Mouse (Mus musculus) hindbrain, postnatal 0 days (tissue): ENCODE results near the gene Id4. TPM values are rescaled to one million over a fixed set of nuclear protein-coding genes. Genes with fewer than 3 reads are reported as not detected.

ENCODE experiments used
- ATAC-seq: fragments of 200-750 bp; cut with Nextera tagmentation; 2 replicates; pipeline ENCODE4 v1.8.0; 2017; ENCODE audit warnings: mild to moderate bottlenecking, moderate TSS enrichment, moderate library complexity
- DNase-seq: peaks from one replicate; pipeline ENCODE4 v3.0.0-alpha.2; 2015; ENCODE audit warnings: low spot score
- H3K27ac ChIP-seq: fragments of 300-500 bp; sonication (generic); 2 replicates; pipeline ENCODE4 v1.5.1; 2014; ENCODE audit warnings: mild to moderate bottlenecking
- H3K27me3 ChIP-seq: fragments of 300-500 bp; sonication (generic); 2 replicates; pipeline ENCODE4 v1.6.1; 2014; ENCODE audit warnings: low read length, mixed read lengths; ENCODE audit not compliant: insufficient read depth
- H3K36me3 ChIP-seq: fragments of 300-500 bp; sonication (generic); 2 replicates; pipeline ENCODE4 v1.6.1; 2014; ENCODE audit warnings: low read length, mixed read lengths; ENCODE audit not compliant: insufficient read depth
- H3K4me1 ChIP-seq: fragments of 300-500 bp; sonication (generic); 2 replicates; pipeline ENCODE4 v1.6.1; 2014; ENCODE audit warnings: antibody characterized with exemption, low read length, mixed read lengths; ENCODE audit not compliant: insufficient read depth
- H3K4me2 ChIP-seq: fragments of 300-500 bp; sonication (generic); 2 replicates; pipeline ENCODE4 v1.6.1; 2014; ENCODE audit warnings: low read depth, mild to moderate bottlenecking, low read length, moderate library complexity, mixed read lengths
- H3K4me3 ChIP-seq: fragments of 300-500 bp; sonication (generic); 2 replicates; pipeline ENCODE4 v1.5.1; 2014; ENCODE audit warnings: low read length
- H3K9ac ChIP-seq: fragments of 300-500 bp; sonication (generic); replicated peaks from 2 replicates; pipeline ENCODE4 v1.6.1; 2014; ENCODE audit warnings: mild to moderate bottlenecking, low read length, moderate library complexity, mixed read lengths
- H3K9me3 ChIP-seq: fragments of 300-500 bp; sonication (generic); 2 replicates; pipeline ENCODE4 v1.6.1; 2016; ENCODE audit warnings: low read length, mixed read lengths
- CTCF ChIP-seq: IDR thresholded peaks from 2 replicates; pipeline ENCODE4 v1.5.1; 2016; ENCODE audit warnings: antibody characterized with exemption, control low read depth, low read depth
- WGBS: fragments of 180-500 bp; shearing (Covaris S2); extraction: QIAGEN DNeasy Blood & Tissue Kit; methylation state at CpG from one replicate; pipeline ENCODE4 v1.1.7; 2014; 5-methylcytosine and 5-hydroxymethylcytosine counted together
- polyA plus RNA-seq: library from polyadenylated mRNA; unstranded; fragments of >200 nt; fragmentation: Nextera tagmentation; extraction: Ambion mirVana; gene quantifications from 2 replicates; pipeline ENCODE4 v1.2.1, GENCODE M21; 2015
- total RNA-seq: library from RNA; depleted of rRNA; stranded (reverse); fragments of >200 nt; gene quantifications from 2 replicates; pipeline ENCODE4 v1.2.3, GENCODE M21; 2014; rRNA removed

The Id4 gene
- total RNA-seq (66.3 and 67.8 TPM in 2 replicates), polyA plus RNA-seq (60.6 and 65.6 TPM in 2 replicates)

- DNase-seq, result peak; percentile 98
- Histone ChIP-seq H3K27me3 (no peaks in the 10 kb centered on the region), H3K4me3 (peak within 1 kb of the TSS; percentile 82), H3K9me3 (no peaks in the 10 kb centered on the region), H3K4me2 (peak within 1 kb of the TSS; percentile 80), H3K9ac (peak within 1 kb of the TSS; percentile 82), H3K27ac (peak within 1 kb of the TSS; percentile 90), H3K36me3 (no peaks in the 10 kb centered on the region), H3K4me1 (no peaks in the 10 kb centered on the region)
- ATAC-seq, result peak; percentile 98
- no peak for TF ChIP-seq CTCF
- WGBS, result under 1% methylated on average over 52 of the region's 52 CpGs
These were observed at the start of gene Id4 for GRCm38 (mm10) chr13:48260690-48261278. Id4 (plus strand) TSS chr13:48261228.

GRCm38 (mm10) chr13:48227136-48227535 lies 33.9 kb upstream of the Id4 start:
- no peaks in the 10 kb centered on the region for H3K36me3 ChIP-seq
- 0 out of 2 replicates have a peak overlapping the region, but pooled peaks have one; percentile 7 for H3K9ac ChIP-seq
- no peaks in the 10 kb centered on the region for H3K27me3 ChIP-seq
- H3K9me3 ChIP-seq, result no peaks in the 10 kb centered on the region
- ATAC-seq, result no peak
- H3K4me2 ChIP-seq, result peak overlapping the region; percentile 54
- H3K4me3 ChIP-seq, result peak overlapping the region; percentile 27
- H3K4me1 ChIP-seq, result peaks cover 6% of the 10 kb centered on the region
- peak; percentile 48 for DNase-seq
- TF ChIP-seq CTCF, result no peak
- H3K27ac ChIP-seq, result peak overlapping the region; percentile 52; the same call in 1 of the 2 replicates
- 14% methylated on average over 8 of the region's 8 CpGs for WGBS

DNA sequence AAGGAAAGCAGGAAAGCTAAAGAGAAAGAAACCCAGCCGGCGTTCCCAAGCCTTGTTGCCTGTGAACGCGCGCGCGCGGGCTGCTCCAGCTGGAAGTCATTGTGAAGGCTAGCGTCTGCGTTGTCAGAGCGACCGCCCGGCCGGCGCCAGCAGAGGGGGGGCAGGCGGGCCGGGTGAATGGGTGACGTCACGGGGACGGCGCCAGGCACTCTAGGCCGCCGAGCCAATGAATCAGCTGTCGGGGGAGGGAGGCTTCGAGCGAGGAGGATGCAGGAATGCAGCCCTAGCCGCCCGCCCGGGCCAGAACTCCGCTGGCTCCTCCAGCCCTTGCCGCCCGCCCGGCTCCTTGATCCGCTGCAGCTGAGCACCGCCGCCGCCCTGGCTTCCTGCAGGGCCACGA lies 33.3 kb upstream of the Id4 start:
- WGBS, result under 1% methylated on average over 38 of the region's 38 CpGs

DNA sequence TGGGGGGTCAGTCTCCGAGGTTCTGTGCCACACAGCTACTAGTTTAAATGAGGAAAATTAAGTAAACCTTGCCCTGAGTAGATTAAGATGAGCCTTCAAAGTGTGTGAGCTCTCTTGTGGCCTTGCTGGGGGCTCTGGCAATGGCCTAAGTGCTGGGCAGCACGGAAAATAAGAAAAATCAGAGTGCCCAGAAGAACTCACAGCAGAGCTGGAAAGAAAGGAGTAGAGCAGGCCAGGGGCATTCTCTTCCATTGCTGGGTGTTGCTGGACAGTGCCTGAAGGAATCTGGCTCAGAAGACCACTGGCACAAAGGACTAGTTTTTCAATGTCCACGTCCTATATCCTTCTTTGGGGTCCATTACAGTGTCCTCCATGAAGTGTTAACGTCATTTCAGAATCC lies 32.9 kb upstream of the Id4 start:
- Histone ChIP-seq H3K9me3 (no peaks in the 10 kb centered on the region), H3K9ac (peak overlapping the region; percentile 59), H3K4me2 (peak overlapping the region; percentile 61), H3K27me3 (no peaks in the 10 kb centered on the region), H3K27ac (peak overlapping the region; percentile 91), H3K36me3 (no peaks in the 10 kb centered on the region), H3K4me1 (peaks cover 6% of the 10 kb centered on the region), H3K4me3 (peak overlapping the region; percentile 38)
- DNase-seq, result no peak
- peak; percentile 71 for ATAC-seq
- 9% methylated on average over 4 of the region's 4 CpGs for WGBS
- TF ChIP-seq CTCF, result no peak

More for the DNA sequence above, 33.3 kb upstream of the Id4 start:
- Histone ChIP-seq H3K4me1 (peaks cover 6% of the 10 kb centered on the region), H3K9me3 (no peaks in the 10 kb centered on the region), H3K27ac (peak overlapping the region; percentile 91), H3K27me3 (no peaks in the 10 kb centered on the region), H3K36me3 (no peaks in the 10 kb centered on the region), H3K4me2 (peak overlapping the region; percentile 61), H3K4me3 (peak overlapping the region; percentile 38), H3K9ac (peak overlapping the region; percentile 59)
- no peak for TF ChIP-seq CTCF
- peak; percentile 98 for ATAC-seq
- peak; percentile 96 for DNase-seq

GRCm38 (mm10) chr13:48230996-48231395 lies 30.0 kb upstream of the Id4 start:
- H3K27ac ChIP-seq, result no peak overlapping the region
- H3K4me2 ChIP-seq, result no peak overlapping the region
- no peaks in the 10 kb centered on the region for H3K9me3 ChIP-seq
- WGBS, result 35% methylated on average over 6 of the region's 6 CpGs
- no peak for TF ChIP-seq CTCF
- no peaks in the 10 kb centered on the region for H3K27me3 ChIP-seq
- DNase-seq (no peak), ATAC-seq (no peak)
- H3K36me3 ChIP-seq, result no peaks in the 10 kb centered on the region
- no peak overlapping the region for H3K4me3 ChIP-seq
- no peak overlapping the region for H3K9ac ChIP-seq
- H3K4me1 ChIP-seq, result peaks cover 6% of the 10 kb centered on the region

DNA sequence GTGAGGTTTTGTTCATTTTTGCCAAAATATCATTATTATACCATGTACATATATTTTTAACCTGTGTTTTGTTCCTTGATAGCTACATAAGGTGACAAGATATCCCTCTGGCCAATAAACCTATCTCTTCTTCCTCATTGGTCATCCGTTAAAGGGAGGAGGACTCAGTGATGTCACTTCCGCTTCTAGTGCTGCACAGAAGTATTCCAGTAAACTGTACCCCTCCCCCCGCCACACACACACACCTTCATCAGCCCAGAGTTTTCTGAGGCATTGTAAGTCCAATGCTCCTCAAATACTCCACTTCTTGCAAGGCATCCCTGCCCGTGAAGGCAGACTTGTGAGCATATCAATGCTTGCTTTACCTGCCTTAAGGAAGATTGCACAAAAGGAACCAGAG lies 24.6 kb upstream of the Id4 start:
- Histone ChIP-seq H3K4me3 (no peak overlapping the region), H3K4me1 (peaks cover 4% of the 10 kb centered on the region), H3K9me3 (no peaks in the 10 kb centered on the region), H3K27ac (no peak overlapping the region), H3K4me2 (no peak overlapping the region), H3K27me3 (no peaks in the 10 kb centered on the region), H3K9ac (no peak overlapping the region), H3K36me3 (no peaks in the 10 kb centered on the region)
- TF ChIP-seq CTCF, result no peak
- no peak for ATAC-seq
- WGBS, result 88% methylated on average over 4 of the region's 4 CpGs
- no peak for DNase-seq

- H3K4me3 ChIP-seq, result no peak overlapping the region
- DNase-seq, result no peak
- peaks cover 4% of the 10 kb centered on the region for H3K4me1 ChIP-seq
- no peaks in the 10 kb centered on the region for H3K27me3 ChIP-seq
- TF ChIP-seq CTCF, result no peak
- no peak overlapping the region for H3K9ac ChIP-seq
- 65% methylated on average over 7 of the region's 7 CpGs for WGBS
- H3K36me3 ChIP-seq, result no peaks in the 10 kb centered on the region
- H3K9me3 ChIP-seq, result no peaks in the 10 kb centered on the region
- H3K27ac ChIP-seq, result no peak overlapping the region
- ATAC-seq, result no peak
- no peak overlapping the region for H3K4me2 ChIP-seq
These were observed 24.2 kb upstream of the Id4 start for GRCm38 (mm10) chr13:48236865-48237264.
